Mouse (Mus musculus) layer of hippocampus, adult 9-10 months (tissue): ENCODE results near the gene Aldh3b1.
A peak's percentile ranks its signal among the peaks of the same experiment; 100 is the strongest.

Experiments used
- DNase-seq: peaks from one replicate; pipeline ENCODE4 v3.0.0; 2022; ENCODE audit warnings: low spot score

Aldh3b1 gene

GRCm38 (mm10) chr19:3912337-3913204 is 17.0 kb downstream of the Aldh3b1 start, which contains the start of gene Ndufs8:
Gene Ndufs8 (minus strand): TSS chr19:3912774.
- DNase-seq, result peak; percentile 98

GRCm38 (mm10) chr19:3910206-3910605 is 19.4 kb downstream of the Aldh3b1 start:
- DNase-seq, result no peak

GRCm38 (mm10) chr19:3907876-3908660 is 21.5 kb downstream of the Aldh3b1 start:
- no peak for DNase-seq

- DNase-seq, result no peak
Observed at GRCm38 (mm10) chr19:3906795-3907786, 22.5 kb downstream of the Aldh3b1 start, which contains the start of gene Tcirg1. Gene Tcirg1 (minus strand): TSS chr19:3907133.

GRCm38 (mm10) chr19:3906326-3906725 is 23.3 kb downstream of the Aldh3b1 start:
- no peak for DNase-seq

- no peak for DNase-seq
Observed at GRCm38 (mm10) chr19:3905261-3905969, 24.2 kb downstream of the Aldh3b1 start.

- DNase-seq, result no peak
Observed at GRCm38 (mm10) chr19:3904363-3904675, 25.3 kb downstream of the Aldh3b1 start.

- no peak for DNase-seq
Observed at GRCm38 (mm10) chr19:3903648-3904362, 25.8 kb downstream of the Aldh3b1 start.

GRCm38 (mm10) chr19:3902966-3903365 is 26.6 kb downstream of the Aldh3b1 start:
- no peak for DNase-seq

- no peak for DNase-seq
Observed at GRCm38 (mm10) chr19:3899618-3900017, 30.0 kb downstream of the Aldh3b1 start.

GRCm38 (mm10) chr19:3898952-3899351 is 30.7 kb downstream of the Aldh3b1 start:
- no peak for DNase-seq

- DNase-seq, result no peak
Observed at GRCm38 (mm10) chr19:3897557-3897956, 32.1 kb downstream of the Aldh3b1 start.

- no peak for DNase-seq
Observed at GRCm38 (mm10) chr19:3896208-3896607, 33.4 kb downstream of the Aldh3b1 start.

- no peak for DNase-seq
Observed at GRCm38 (mm10) chr19:3895171-3895631, 34.4 kb downstream of the Aldh3b1 start.

GRCm38 (mm10) chr19:3894294-3894693 is 35.3 kb downstream of the Aldh3b1 start:
- DNase-seq, result no peak

- DNase-seq, result no peak
Observed at GRCm38 (mm10) chr19:3893545-3894116, 36.0 kb downstream of the Aldh3b1 start.

GRCm38 (mm10) chr19:3890181-3890580 is 39.4 kb downstream of the Aldh3b1 start:
- no peak for DNase-seq

- DNase-seq, result no peak
Observed at GRCm38 (mm10) chr19:3889096-3889495, 40.5 kb downstream of the Aldh3b1 start.

GRCm38 (mm10) chr19:3884325-3884990 is 45.1 kb downstream of the Aldh3b1 start:
- no peak for DNase-seq
